Mouse (Mus musculus) embryo, embryonic 10.5 days (tissue): ENCODE measurements around the gene Slc25a11.

Experiments used
- DNase-seq: peaks from one replicate; pipeline ENCODE4 v3.0.0-alpha.2; 2015; ENCODE audit warnings: low spot score

The Slc25a11 gene

GRCm38 (mm10) chr11:70668335-70668770, 21.1 kb upstream of the Slc25a11 start:
- no peak for DNase-seq

GRCm38 (mm10) chr11:70667271-70668150, 20.2 kb upstream of the Slc25a11 start:
- no peak for DNase-seq

- no peak for DNase-seq
These were observed 19.4 kb upstream of the Slc25a11 start for GRCm38 (mm10) chr11:70666687-70667086.

- DNase-seq: no peak
These were observed 17.5 kb upstream of the Slc25a11 start for GRCm38 (mm10) chr11:70664741-70665140.

- no peak for DNase-seq
These were observed 16.7 kb upstream of the Slc25a11 start for GRCm38 (mm10) chr11:70663957-70664356.

GRCm38 (mm10) chr11:70663101-70663500, 15.8 kb upstream of the Slc25a11 start:
- no peak for DNase-seq

GRCm38 (mm10) chr11:70660571-70660970, 13.3 kb upstream of the Slc25a11 start:
- no peak for DNase-seq

- DNase-seq: no peak
These were observed 11.7 kb upstream of the Slc25a11 start for GRCm38 (mm10) chr11:70658942-70659341.

GRCm38 (mm10) chr11:70658521-70658920, 11.2 kb upstream of the Slc25a11 start:
- no peak for DNase-seq

- no peak for DNase-seq
These were observed 10.7 kb upstream of the Slc25a11 start for GRCm38 (mm10) chr11:70657991-70658390.

- no peak for DNase-seq
These were observed 10.3 kb upstream of the Slc25a11 start for GRCm38 (mm10) chr11:70657573-70657972.

GRCm38 (mm10) chr11:70656964-70657363, 9.7 kb upstream of the Slc25a11 start, which contains the start of gene Eno3:
Gene Eno3, plus strand, starts transcription at chr11:70657202.
- DNase-seq: peak; percentile 67

- DNase-seq: peak; percentile 84
These were observed 9.2 kb upstream of the Slc25a11 start for GRCm38 (mm10) chr11:70656456-70656927.

- peak; percentile 78 for DNase-seq
These were observed 8.5 kb upstream of the Slc25a11 start for GRCm38 (mm10) chr11:70655571-70656455.

GRCm38 (mm10) chr11:70654923-70655570, 7.8 kb upstream of the Slc25a11 start:
- peak; percentile 89 for DNase-seq

- peak; percentile 89 for DNase-seq
These were observed 7.1 kb upstream of the Slc25a11 start, which contains the start of gene Pfn1 for GRCm38 (mm10) chr11:70654198-70654922. Gene Pfn1, minus strand, starts transcription at chr11:70654644.

- DNase-seq: peak; percentile 86
These were observed 6.3 kb upstream of the Slc25a11 start for GRCm38 (mm10) chr11:70653345-70654197.

GRCm38 (mm10) chr11:70652884-70653344, 5.6 kb upstream of the Slc25a11 start:
- DNase-seq: no peak

GRCm38 (mm10) chr11:70652029-70652883, 5.0 kb upstream of the Slc25a11 start:
- peak; percentile 53 for DNase-seq
